Mouse (Mus musculus): ENCODE results near the gene Btn2a2. TPM values are rescaled to one million over a fixed set of nuclear protein-coding genes. Genes with fewer than 3 reads are reported as not detected.
A peak's percentile ranks its signal among the peaks of the same experiment; 100 is the strongest.

Btn2a2 gene
- total RNA-seq, 2 experiments from 2014 or later, result 1.3 to 1.9 TPM

GRCm38 (mm10) chr13:23523976-23524375, 35.3 kb upstream of the Btn2a2 start:
- no peak for DNase-seq (ENCODE audit: low spot score in 2 of 2)

GRCm38 (mm10) chr13:23521703-23522102, 33.0 kb upstream of the Btn2a2 start:
- DNase-seq (ENCODE audit: low spot score in 2 of 2), result peak; percentile 83

- DNase-seq (ENCODE audit: low spot score in 2 of 2), result peak; percentile 73 to 83
These were observed 30.8 kb upstream of the Btn2a2 start for GRCm38 (mm10) chr13:23519416-23519815.

GRCm38 (mm10) chr13:23518885-23519284, 30.2 kb upstream of the Btn2a2 start:
- peak; percentile 81 to 86 for DNase-seq (ENCODE audit: low spot score in 2 of 2)

- no peak for DNase-seq (ENCODE audit: low spot score in 2 of 2)
These were observed 29.6 kb upstream of the Btn2a2 start for GRCm38 (mm10) chr13:23518295-23518603.

GRCm38 (mm10) chr13:23517603-23518294, 29.1 kb upstream of the Btn2a2 start:
- DNase-seq (ENCODE audit: low spot score in 2 of 2), result peak; percentile 88 to 93

- peak; percentile 76 to 78 for DNase-seq (ENCODE audit: low spot score in 2 of 2)
These were observed 28.4 kb upstream of the Btn2a2 start for GRCm38 (mm10) chr13:23516822-23517602.

GRCm38 (mm10) chr13:23515826-23516620, 27.4 kb upstream of the Btn2a2 start:
- no peak for DNase-seq (ENCODE audit: low spot score in 2 of 2)

GRCm38 (mm10) chr13:23515281-23515680, 26.6 kb upstream of the Btn2a2 start:
- DNase-seq (ENCODE audit: low spot score in 2 of 2), result no peak

- no peak for DNase-seq (ENCODE audit: low spot score in 2 of 2)
These were observed 24.9 kb upstream of the Btn2a2 start for GRCm38 (mm10) chr13:23513517-23513916.

- DNase-seq (ENCODE audit: low spot score in 2 of 2), result no peak
These were observed 21.5 kb upstream of the Btn2a2 start for GRCm38 (mm10) chr13:23510127-23510526.

GRCm38 (mm10) chr13:23506819-23507515, 18.3 kb upstream of the Btn2a2 start:
- DNase-seq (ENCODE audit: low spot score in 2 of 2), result no peak

- DNase-seq (ENCODE audit: low spot score in 2 of 2), result peak in 1 of 2 experiments; percentile 26
These were observed 17.7 kb upstream of the Btn2a2 start for GRCm38 (mm10) chr13:23506351-23506750.

- DNase-seq (ENCODE audit: low spot score in 2 of 2), result no peak
These were observed 17.1 kb upstream of the Btn2a2 start for GRCm38 (mm10) chr13:23505662-23506345.

GRCm38 (mm10) chr13:23503797-23504196, 15.1 kb upstream of the Btn2a2 start:
- peak; percentile 51 to 67 for DNase-seq (ENCODE audit: low spot score in 2 of 2)

- DNase-seq (ENCODE audit: low spot score in 2 of 2), result no peak
These were observed 14.3 kb upstream of the Btn2a2 start for GRCm38 (mm10) chr13:23502916-23503315.

- DNase-seq (ENCODE audit: low spot score in 2 of 2), result no peak
These were observed 13.4 kb upstream of the Btn2a2 start for GRCm38 (mm10) chr13:23502031-23502567.

GRCm38 (mm10) chr13:23501511-23501910, 12.9 kb upstream of the Btn2a2 start:
- no peak for DNase-seq (ENCODE audit: low spot score in 2 of 2)

- DNase-seq (ENCODE audit: low spot score in 2 of 2), result peak; percentile 73 to 80
These were observed 12.0 kb upstream of the Btn2a2 start for GRCm38 (mm10) chr13:23500424-23501200.
